Mouse (Mus musculus): ENCODE measurements at regions not wholly inside any gene's neighbourhood (a gene's known extent, or its start where the extent isn't known, plus 50 kb on each side); places are given as distances from the start of the nearest gene placed in this dataset.

- H3K36me3 ChIP-seq (ENCODE audit: control insufficient read depth, insufficient read depth, low read length): no peaks in the 10 kb centered on the region
- 14% methylated on average over 2 of the region's 2 CpGs for WGBS
- H3K4me2 ChIP-seq (ENCODE audit: low read depth, low read length): peak overlapping the region; percentile 34
- H3K4me1 ChIP-seq (ENCODE audit: control insufficient read depth, insufficient read depth, low read length): peaks cover 7% of the 10 kb centered on the region; the same call in 1 of the 2 replicates
- H3K9me3 ChIP-seq (replicated peaks; ENCODE audit: control insufficient read depth, low read length): no peaks in the 10 kb centered on the region
- H3K27me3 ChIP-seq (ENCODE audit: control insufficient read depth, insufficient read depth, low read length): no peaks in the 10 kb centered on the region
- H3K4me3 ChIP-seq (replicated peaks; ENCODE audit: low read length): no peak overlapping the region
- ATAC-seq (ENCODE audit: insufficient read depth, low FRiP score): no peak
- no peak overlapping the region for H3K9ac ChIP-seq (ENCODE audit: low read length)
- no peak overlapping the region for H3K27ac ChIP-seq (ENCODE audit: low read length)
Observed at GRCm38 (mm10) chr7:68917876-68918200, 168.8 kb upstream of the Arrdc4 start.

- H3K4me1 ChIP-seq (ENCODE audit: control insufficient read depth, insufficient read depth, low read length): peaks cover 7% of the 10 kb centered on the region; the same call in 1 of the 2 replicates
- no peaks in the 10 kb centered on the region for H3K9me3 ChIP-seq (replicated peaks; ENCODE audit: control insufficient read depth, low read length)
- H3K4me2 ChIP-seq (ENCODE audit: low read depth, low read length): peak overlapping the region; percentile 34
- H3K36me3 ChIP-seq (ENCODE audit: control insufficient read depth, insufficient read depth, low read length): no peaks in the 10 kb centered on the region
- WGBS: 16% methylated on average over 21 of the region's 21 CpGs
- no peak overlapping the region for H3K27ac ChIP-seq (ENCODE audit: low read length)
- peak overlapping the region; percentile 13; the same call in 1 of the 2 replicates for H3K4me3 ChIP-seq (replicated peaks; ENCODE audit: low read length)
- ATAC-seq (ENCODE audit: insufficient read depth, low FRiP score): no peak
- no peak overlapping the region for H3K9ac ChIP-seq (ENCODE audit: low read length)
- no peaks in the 10 kb centered on the region for H3K27me3 ChIP-seq (ENCODE audit: control insufficient read depth, insufficient read depth, low read length)
Observed at GRCm38 (mm10) chr7:68917137-68917875, 168.3 kb upstream of the Arrdc4 start.

GRCm38 (mm10) chr7:68915976-68916375, 166.9 kb upstream of the Arrdc4 start:
- H3K9ac ChIP-seq (ENCODE audit: low read length): no peak overlapping the region
- no peaks in the 10 kb centered on the region for H3K27me3 ChIP-seq (ENCODE audit: control insufficient read depth, insufficient read depth, low read length)
- H3K9me3 ChIP-seq (replicated peaks; ENCODE audit: control insufficient read depth, low read length): no peaks in the 10 kb centered on the region
- H3K27ac ChIP-seq (ENCODE audit: low read length): no peak overlapping the region
- no peak for ATAC-seq (ENCODE audit: insufficient read depth, low FRiP score)
- WGBS: 83% methylated on average over 9 of the region's 9 CpGs
- H3K36me3 ChIP-seq (ENCODE audit: control insufficient read depth, insufficient read depth, low read length): no peaks in the 10 kb centered on the region
- H3K4me3 ChIP-seq (replicated peaks; ENCODE audit: low read length): no peak overlapping the region
- H3K4me1 ChIP-seq (ENCODE audit: control insufficient read depth, insufficient read depth, low read length): peaks cover 7% of the 10 kb centered on the region; the same call in 1 of the 2 replicates
- no peak overlapping the region for H3K4me2 ChIP-seq (ENCODE audit: low read depth, low read length)

GRCm38 (mm10) chr7:68914344-68914743, 165.3 kb upstream of the Arrdc4 start:
- Histone ChIP-seq H3K36me3 (ENCODE audit: control insufficient read depth, insufficient read depth, low read length) (no peaks in the 10 kb centered on the region), H3K27ac (ENCODE audit: low read length) (no peak overlapping the region), H3K4me1 (ENCODE audit: control insufficient read depth, insufficient read depth, low read length) (peaks cover 7% of the 10 kb centered on the region; the same call in 1 of the 2 replicates), H3K4me3 (replicated peaks; ENCODE audit: low read length) (no peak overlapping the region), H3K4me2 (ENCODE audit: low read depth, low read length) (no peak overlapping the region), H3K9me3 (replicated peaks; ENCODE audit: control insufficient read depth, low read length) (no peaks in the 10 kb centered on the region), H3K9ac (ENCODE audit: low read length) (no peak overlapping the region), H3K27me3 (ENCODE audit: control insufficient read depth, insufficient read depth, low read length) (no peaks in the 10 kb centered on the region)
- 33% methylated on average over 4 of the region's 4 CpGs for WGBS
- ATAC-seq (ENCODE audit: insufficient read depth, low FRiP score): peak; percentile 80; the same call in 1 of the 2 replicates

GRCm38 (mm10) chr7:68911989-68912655, 163.1 kb upstream of the Arrdc4 start:
- no peak overlapping the region for H3K27ac ChIP-seq (ENCODE audit: low read length)
- peaks cover under 1% of the 10 kb centered on the region; the same call in 1 of the 2 replicates for H3K4me1 ChIP-seq (ENCODE audit: control insufficient read depth, insufficient read depth, low read length)
- no peaks in the 10 kb centered on the region for H3K27me3 ChIP-seq (ENCODE audit: control insufficient read depth, insufficient read depth, low read length)
- no peak for ATAC-seq (ENCODE audit: insufficient read depth, low FRiP score)
- H3K9ac ChIP-seq (ENCODE audit: low read length): no peak overlapping the region
- no peak overlapping the region for H3K4me2 ChIP-seq (ENCODE audit: low read depth, low read length)
- no peak overlapping the region for H3K4me3 ChIP-seq (replicated peaks; ENCODE audit: low read length)
- no peaks in the 10 kb centered on the region for H3K36me3 ChIP-seq (ENCODE audit: control insufficient read depth, insufficient read depth, low read length)
- no peaks in the 10 kb centered on the region for H3K9me3 ChIP-seq (replicated peaks; ENCODE audit: control insufficient read depth, low read length)
- 84% methylated on average over 6 of the region's 6 CpGs for WGBS

- Histone ChIP-seq H3K27ac (ENCODE audit: low read length) (no peak overlapping the region), H3K36me3 (ENCODE audit: control insufficient read depth, insufficient read depth, low read length) (no peaks in the 10 kb centered on the region), H3K4me2 (ENCODE audit: low read depth, low read length) (no peak overlapping the region), H3K4me3 (replicated peaks; ENCODE audit: low read length) (no peak overlapping the region), H3K9ac (ENCODE audit: low read length) (no peak overlapping the region), H3K27me3 (ENCODE audit: control insufficient read depth, insufficient read depth, low read length) (no peaks in the 10 kb centered on the region), H3K4me1 (ENCODE audit: control insufficient read depth, insufficient read depth, low read length) (no peaks in the 10 kb centered on the region), H3K9me3 (replicated peaks; ENCODE audit: control insufficient read depth, low read length) (no peaks in the 10 kb centered on the region)
- ATAC-seq (ENCODE audit: insufficient read depth, low FRiP score): no peak
- WGBS: 88% methylated on average over 3 of the region's 3 CpGs
Observed at GRCm38 (mm10) chr7:68911562-68911961, 162.5 kb upstream of the Arrdc4 start.

- 92% methylated on average over 1 of the region's 1 CpGs for WGBS
- ATAC-seq (ENCODE audit: insufficient read depth, low FRiP score): no peak
Observed at GRCm38 (mm10) chr7:68909694-68910093, 160.7 kb upstream of the Arrdc4 start.

GRCm38 (mm10) chr7:68908401-68908834, 159.4 kb upstream of the Arrdc4 start:
- no peaks in the 10 kb centered on the region for H3K27me3 ChIP-seq (ENCODE audit: control insufficient read depth, insufficient read depth, low read length)
- no peaks in the 10 kb centered on the region for H3K9me3 ChIP-seq (replicated peaks; ENCODE audit: control insufficient read depth, low read length)
- H3K4me1 ChIP-seq (ENCODE audit: control insufficient read depth, insufficient read depth, low read length): no peaks in the 10 kb centered on the region
- no peak overlapping the region for H3K27ac ChIP-seq (ENCODE audit: low read length)
- ATAC-seq (ENCODE audit: insufficient read depth, low FRiP score): no peak
- WGBS: 46% methylated on average over 1 of the region's 1 CpGs
- H3K4me3 ChIP-seq (replicated peaks; ENCODE audit: low read length): no peak overlapping the region
- H3K4me2 ChIP-seq (ENCODE audit: low read depth, low read length): no peak overlapping the region
- no peaks in the 10 kb centered on the region for H3K36me3 ChIP-seq (ENCODE audit: control insufficient read depth, insufficient read depth, low read length)
- no peak overlapping the region for H3K9ac ChIP-seq (ENCODE audit: low read length)

More at GRCm38 (mm10) chr7:68909694-68910093, 160.7 kb upstream of the Arrdc4 start:
- H3K4me1 ChIP-seq (ENCODE audit: control insufficient read depth, insufficient read depth, low read length): no peaks in the 10 kb centered on the region
- no peaks in the 10 kb centered on the region for H3K9me3 ChIP-seq (replicated peaks; ENCODE audit: control insufficient read depth, low read length)
- no peaks in the 10 kb centered on the region for H3K27me3 ChIP-seq (ENCODE audit: control insufficient read depth, insufficient read depth, low read length)
- no peak overlapping the region for H3K9ac ChIP-seq (ENCODE audit: low read length)
- H3K4me3 ChIP-seq (replicated peaks; ENCODE audit: low read length): no peak overlapping the region
- H3K27ac ChIP-seq (ENCODE audit: low read length): no peak overlapping the region
- H3K36me3 ChIP-seq (ENCODE audit: control insufficient read depth, insufficient read depth, low read length): no peaks in the 10 kb centered on the region
- no peak overlapping the region for H3K4me2 ChIP-seq (ENCODE audit: low read depth, low read length)

- Histone ChIP-seq H3K27ac (ENCODE audit: low read length) (no peak overlapping the region), H3K36me3 (ENCODE audit: control insufficient read depth, insufficient read depth, low read length) (no peaks in the 10 kb centered on the region), H3K9ac (ENCODE audit: low read length) (no peak overlapping the region), H3K4me3 (replicated peaks; ENCODE audit: low read length) (no peak overlapping the region), H3K27me3 (ENCODE audit: control insufficient read depth, insufficient read depth, low read length) (no peaks in the 10 kb centered on the region), H3K4me2 (ENCODE audit: low read depth, low read length) (no peak overlapping the region), H3K9me3 (replicated peaks; ENCODE audit: control insufficient read depth, low read length) (no peaks in the 10 kb centered on the region), H3K4me1 (ENCODE audit: control insufficient read depth, insufficient read depth, low read length) (no peaks in the 10 kb centered on the region)
- no peak for ATAC-seq (ENCODE audit: insufficient read depth, low FRiP score)
- 84% methylated on average over 7 of the region's 7 CpGs for WGBS
Observed at GRCm38 (mm10) chr7:68907867-68908266, 158.8 kb upstream of the Arrdc4 start.

Data from stomach, embryonic 16.5 days (tissue).